Mouse (Mus musculus) midbrain, embryonic 11.5 days (tissue): ENCODE measurements around the gene Serpinb6b. TPM values are rescaled to one million over a fixed set of nuclear protein-coding genes. Genes with fewer than 3 reads are reported as not detected.

Source experiments
- ATAC-seq: fragments of 200-750 bp; cut with Nextera tagmentation; 2 replicates; pipeline ENCODE4 v1.8.0; 2017; ENCODE audit warnings: moderate TSS enrichment, moderate library complexity; ENCODE audit not compliant: low FRiP score
- DNase-seq: peaks from one replicate; pipeline ENCODE4 v3.0.0; 2015; ENCODE audit warnings: low spot score; ENCODE audit errors: missing footprints
- H3K27ac ChIP-seq: fragments of 300-500 bp; sonication (generic); 2 replicates; pipeline ENCODE4 v1.5.1; 2014; ENCODE audit warnings: low read depth, low read length
- H3K27me3 ChIP-seq: fragments of 300-500 bp; sonication (generic); 2 replicates; pipeline ENCODE4 v1.6.1; 2014; ENCODE audit warnings: mild to moderate bottlenecking, low read length, moderate library complexity, mixed read lengths; ENCODE audit not compliant: control insufficient read depth, insufficient read depth
- H3K36me3 ChIP-seq: fragments of 300-500 bp; sonication (generic); 2 replicates; pipeline ENCODE4 v1.6.1; 2014; ENCODE audit warnings: mild to moderate bottlenecking, low read length, moderate library complexity, mixed read lengths; ENCODE audit not compliant: control insufficient read depth, insufficient read depth
- H3K4me1 ChIP-seq: fragments of 300-500 bp; sonication (generic); 2 replicates; pipeline ENCODE4 v1.6.1; 2014; ENCODE audit warnings: low read length; ENCODE audit not compliant: control insufficient read depth, insufficient read depth
- H3K4me2 ChIP-seq: fragments of 300-500 bp; sonication (generic); 2 replicates; pipeline ENCODE4 v1.6.1; 2014; ENCODE audit warnings: mild to moderate bottlenecking, moderate library complexity
- H3K4me3 ChIP-seq: fragments of 300-500 bp; sonication (generic); 2 replicates; pipeline ENCODE4 v1.5.1; 2014; ENCODE audit warnings: low read depth, low read length
- H3K9ac ChIP-seq: fragments of 300-500 bp; sonication (generic); 2 replicates; pipeline ENCODE4 v1.6.1; 2014; ENCODE audit warnings: low read length
- H3K9me3 ChIP-seq: fragments of 300-500 bp; sonication (generic); 2 replicates; pipeline ENCODE4 v1.6.1; 2016; ENCODE audit warnings: low read length; ENCODE audit not compliant: control insufficient read depth
- WGBS: fragments of 180-500 bp; shearing (Covaris S2); extraction: QIAGEN DNeasy Blood & Tissue Kit; methylation state at CpG from one replicate; pipeline ENCODE4 v1.1.7; 2014; 5-methylcytosine and 5-hydroxymethylcytosine counted together
- polyA plus RNA-seq: library from polyadenylated mRNA; unstranded; fragments of >200 nt; fragmentation: Nextera tagmentation; extraction: Ambion mirVana; gene quantifications from 2 replicates; pipeline ENCODE4 v1.2.1, GENCODE M21; 2014

The Serpinb6b gene
- polyA plus RNA-seq, 1 experiment from 2014 or later = 0.83 TPM

- no peaks in the 10 kb centered on the region for H3K4me1 ChIP-seq
- H3K36me3 ChIP-seq = no peaks in the 10 kb centered on the region
- DNase-seq = no peak
- no peak overlapping the region for H3K9ac ChIP-seq
- ATAC-seq = no peak
- no peaks in the 10 kb centered on the region for H3K9me3 ChIP-seq
- WGBS = 82% methylated on average over 4 of the region's 4 CpGs
- no peak overlapping the region for H3K4me3 ChIP-seq
- H3K4me2 ChIP-seq = no peak overlapping the region
- H3K27me3 ChIP-seq = no peaks in the 10 kb centered on the region
- no peak overlapping the region for H3K27ac ChIP-seq
Observed at GRCm38 (mm10) chr13:32995051-32995450, 30.0 kb downstream of the Serpinb6b start.

DNA sequence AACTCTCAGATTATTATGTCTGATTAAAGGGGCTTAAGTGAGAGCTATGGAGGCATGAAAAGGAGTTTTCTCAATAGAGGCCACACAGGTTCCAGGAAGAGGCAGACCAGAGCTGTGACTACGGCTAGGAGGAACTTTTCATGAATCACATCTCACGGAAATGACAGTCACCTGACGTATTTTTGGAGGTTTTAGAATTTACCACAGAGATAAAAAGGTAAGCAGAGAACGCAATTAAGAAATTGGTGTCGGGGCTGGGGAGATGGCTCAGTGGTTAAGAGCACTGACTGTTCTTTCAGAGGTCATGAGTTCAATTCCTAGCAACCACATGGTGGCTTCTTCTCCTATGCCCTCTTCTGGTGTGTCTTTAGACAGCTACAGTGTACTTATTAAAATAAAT is 36.3 kb downstream of the Serpinb6b start:
- no peak overlapping the region for H3K27ac ChIP-seq
- no peak overlapping the region for H3K4me3 ChIP-seq
- ATAC-seq (no peak), DNase-seq (no peak)
- H3K4me2 ChIP-seq = no peak overlapping the region
- H3K9ac ChIP-seq = no peak overlapping the region
- H3K9me3 ChIP-seq = no peaks in the 10 kb centered on the region
- 93% methylated on average over 5 of the region's 5 CpGs for WGBS
- H3K4me1 ChIP-seq = 0 out of 2 replicates have a peak, but pooled peaks cover 3% of the 10 kb centered on the region
- no peaks in the 10 kb centered on the region for H3K36me3 ChIP-seq
- no peaks in the 10 kb centered on the region for H3K27me3 ChIP-seq

DNA sequence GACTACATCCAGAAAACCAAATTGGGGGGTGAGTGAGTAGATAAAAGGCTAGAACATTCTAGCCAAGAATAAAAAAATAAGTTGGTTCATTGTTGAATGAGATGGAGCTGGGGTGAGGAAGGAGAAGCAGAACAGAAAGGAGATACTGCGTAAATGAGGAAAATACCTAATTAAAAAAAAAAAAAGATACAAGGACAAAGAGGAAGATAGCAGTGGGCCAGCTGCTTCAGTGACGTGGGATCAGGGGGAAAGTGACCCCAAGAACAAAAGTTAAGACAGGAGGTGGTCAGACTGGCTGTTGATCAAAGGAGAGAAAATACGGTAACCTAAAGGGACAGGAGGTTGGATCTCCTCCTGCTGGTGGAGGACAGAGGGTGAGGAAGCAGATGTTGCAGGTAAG is 37.9 kb downstream of the Serpinb6b start, which contains the start of gene Serpinb9:
TSS of gene Serpinb9 (plus strand) at position 301 of the 400 bp plus-strand sequence.
- H3K4me1 ChIP-seq = 0 out of 2 replicates have a peak, but pooled peaks cover 3% of the 10 kb centered on the region
- H3K4me2 ChIP-seq = peak within 1 kb of the TSS; percentile 36; the same call in 1 of the 2 replicates
- no peaks in the 10 kb centered on the region for H3K27me3 ChIP-seq
- no peaks in the 10 kb centered on the region for H3K9me3 ChIP-seq
- H3K9ac ChIP-seq = no peak within 1 kb of the TSS
- DNase-seq (no peak), ATAC-seq (no peak)
- H3K36me3 ChIP-seq = no peaks in the 10 kb centered on the region
- no peak within 1 kb of the TSS for H3K4me3 ChIP-seq
- H3K27ac ChIP-seq = no peak within 1 kb of the TSS
- WGBS = 64% methylated on average over 3 of the region's 3 CpGs

DNA sequence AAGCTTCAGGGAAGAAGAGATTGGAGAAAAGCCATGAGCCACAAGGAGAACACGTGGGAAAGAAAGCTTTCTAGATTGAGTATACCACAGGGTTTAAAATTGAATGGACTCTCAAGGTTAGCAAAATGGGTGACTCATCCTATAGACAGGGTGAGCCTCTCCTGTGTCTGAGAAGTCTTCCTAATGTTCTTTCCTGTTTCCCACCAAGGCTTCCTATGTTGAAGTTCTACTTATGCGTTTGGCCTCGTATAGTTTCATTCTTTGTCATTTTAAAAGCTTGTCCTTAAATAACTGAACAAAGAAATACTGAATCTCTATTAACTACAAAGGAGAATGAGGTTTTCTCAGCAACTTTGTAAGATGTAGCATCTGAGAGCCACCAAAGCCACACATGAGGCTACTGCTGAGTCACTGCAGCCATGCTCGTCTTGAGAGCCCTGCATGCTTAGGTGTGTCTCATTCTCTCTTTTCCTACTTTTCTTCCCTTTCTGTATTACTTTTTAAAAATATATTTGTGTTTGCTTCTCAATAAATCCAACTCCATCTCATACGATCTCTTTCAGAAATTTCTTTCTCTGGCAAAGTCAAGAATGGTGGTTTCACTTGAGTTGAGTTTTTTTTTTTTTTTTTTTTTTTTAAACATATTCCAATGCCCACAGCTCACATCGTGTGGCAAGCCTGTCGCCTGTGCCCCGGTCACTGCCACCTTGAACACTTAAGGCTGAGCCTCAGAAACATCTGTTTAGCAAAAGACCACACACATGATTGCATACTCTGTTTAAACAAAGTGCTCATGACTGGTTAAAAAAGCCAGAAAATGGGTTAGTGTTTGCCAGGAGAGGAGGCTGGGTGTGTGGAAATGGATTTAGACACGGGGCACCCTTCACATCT is 38.8 kb downstream of the Serpinb6b start:
- H3K27ac ChIP-seq = no peak overlapping the region
- no peaks in the 10 kb centered on the region for H3K9me3 ChIP-seq
- ATAC-seq = peak; percentile 33; the same call in 1 of the 2 replicates
- no peak overlapping the region for H3K4me3 ChIP-seq
- no peak for DNase-seq
- H3K27me3 ChIP-seq = no peaks in the 10 kb centered on the region
- peak overlapping the region; percentile 44 for H3K9ac ChIP-seq
- WGBS = 73% methylated on average over 9 of the region's 9 CpGs
- H3K4me2 ChIP-seq = peak overlapping the region; percentile 36; the same call in 1 of the 2 replicates
- 0 out of 2 replicates have a peak, but pooled peaks cover 3% of the 10 kb centered on the region for H3K4me1 ChIP-seq
- H3K36me3 ChIP-seq = no peaks in the 10 kb centered on the region

- DNase-seq (peak; percentile 88), ATAC-seq (peak; percentile 82)
- Histone ChIP-seq H3K4me3 (no peak overlapping the region; the same call in 1 of the 2 replicates), H3K27ac (no peak overlapping the region), H3K36me3 (no peaks in the 10 kb centered on the region), H3K4me1 (0 out of 2 replicates have a peak, but pooled peaks cover 3% of the 10 kb centered on the region), H3K9me3 (no peaks in the 10 kb centered on the region), H3K9ac (peak overlapping the region; percentile 44), H3K4me2 (peak overlapping the region; percentile 36), H3K27me3 (no peaks in the 10 kb centered on the region)
- WGBS = 20% methylated on average over 12 of the region's 12 CpGs
Observed at GRCm38 (mm10) chr13:33004414-33005105, 39.6 kb downstream of the Serpinb6b start.

DNA sequence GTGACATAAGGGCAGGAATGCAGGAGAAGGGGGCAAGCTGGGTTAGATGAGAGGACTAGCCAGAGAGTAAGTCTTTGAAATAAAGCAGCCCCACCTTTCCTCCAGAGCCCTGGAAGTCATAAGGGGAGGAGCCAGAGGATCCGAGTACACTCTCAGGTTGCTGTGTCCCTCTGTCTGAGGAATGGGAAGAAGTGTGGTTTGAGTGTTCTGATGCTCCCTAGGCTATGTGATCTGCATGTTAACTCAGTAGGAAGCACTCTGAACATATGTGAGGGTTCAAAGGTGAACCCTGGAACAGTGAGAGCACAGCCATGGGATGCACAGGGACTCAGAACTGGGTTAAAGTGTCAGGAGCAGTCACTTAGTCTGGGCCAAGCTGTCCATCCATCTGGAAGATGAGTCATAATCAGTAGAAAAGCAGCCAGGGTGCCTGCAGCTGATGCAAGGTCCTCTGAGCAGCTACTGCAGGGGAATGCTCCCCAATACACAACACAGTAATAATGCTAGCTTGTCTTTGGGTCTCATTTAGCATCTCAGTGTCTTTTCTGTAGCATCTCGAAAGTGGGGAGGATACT is 40.6 kb downstream of the Serpinb6b start:
- DNase-seq (no peak), ATAC-seq (no peak)
- Histone ChIP-seq H3K4me2 (no peak overlapping the region), H3K9me3 (no peaks in the 10 kb centered on the region), H3K27ac (no peak overlapping the region), H3K4me1 (0 out of 2 replicates have a peak, but pooled peaks cover 3% of the 10 kb centered on the region), H3K36me3 (no peaks in the 10 kb centered on the region), H3K27me3 (no peaks in the 10 kb centered on the region), H3K9ac (no peak overlapping the region), H3K4me3 (no peak overlapping the region)
- WGBS = 73% methylated on average over 2 of the region's 2 CpGs

- H3K4me1 ChIP-seq = 0 out of 2 replicates have a peak, but pooled peaks cover 3% of the 10 kb centered on the region
- no peaks in the 10 kb centered on the region for H3K27me3 ChIP-seq
- H3K4me2 ChIP-seq = no peak overlapping the region
- H3K36me3 ChIP-seq = no peaks in the 10 kb centered on the region
- H3K4me3 ChIP-seq = no peak overlapping the region
- no peak overlapping the region for H3K9ac ChIP-seq
- no peaks in the 10 kb centered on the region for H3K9me3 ChIP-seq
- DNase-seq = no peak
- 85% methylated on average over 3 of the region's 3 CpGs for WGBS
- H3K27ac ChIP-seq = no peak overlapping the region
- ATAC-seq = no peak
Observed at GRCm38 (mm10) chr13:33006555-33006954, 41.5 kb downstream of the Serpinb6b start.

- Histone ChIP-seq H3K27ac (no peak overlapping the region), H3K9me3 (no peaks in the 10 kb centered on the region), H3K9ac (no peak overlapping the region), H3K36me3 (no peaks in the 10 kb centered on the region), H3K27me3 (no peaks in the 10 kb centered on the region), H3K4me3 (no peak overlapping the region), H3K4me2 (no peak overlapping the region), H3K4me1 (no peaks in the 10 kb centered on the region)
- 83% methylated on average over 1 of the region's 1 CpGs for WGBS
- ATAC-seq (no peak), DNase-seq (no peak)
Observed at GRCm38 (mm10) chr13:33012395-33012794, 47.4 kb downstream of the Serpinb6b start.
